Mouse (Mus musculus) midbrain, embryonic 15.5 days (tissue): Measurements from ENCODE around the gene Pigo. TPM values are rescaled to one million over a fixed set of nuclear protein-coding genes. Genes with fewer than 3 reads are reported as not detected.
A peak's percentile ranks its signal among the peaks of the same experiment; 100 is the strongest.

ENCODE experiments used
- ATAC-seq: fragments of 200-750 bp; cut with Nextera tagmentation; replicated peaks from 2 replicates; pipeline ENCODE4 v1.8.0; 2017; ENCODE audit warnings: moderate TSS enrichment
- H3K27ac ChIP-seq: fragments of 300-500 bp; sonication (generic); 2 replicates; pipeline ENCODE4 v1.5.1; 2015; ENCODE audit warnings: mild to moderate bottlenecking, inconsistent platforms
- H3K27me3 ChIP-seq: fragments of 300-500 bp; sonication (generic); replicated peaks from 2 replicates; pipeline ENCODE4 v1.6.1; 2015; ENCODE audit warnings: inconsistent platforms
- H3K36me3 ChIP-seq: fragments of 300-500 bp; sonication (generic); replicated peaks from 2 replicates; pipeline ENCODE4 v1.6.1; 2015; ENCODE audit warnings: inconsistent platforms
- H3K4me1 ChIP-seq: fragments of 300-500 bp; sonication (generic); 2 replicates; pipeline ENCODE4 v1.6.1; 2015; ENCODE audit warnings: inconsistent platforms
- H3K4me2 ChIP-seq: fragments of 300-500 bp; sonication (generic); 2 replicates; pipeline ENCODE4 v1.6.1; 2015; ENCODE audit warnings: inconsistent platforms, mild to moderate bottlenecking, moderate library complexity
- H3K4me3 ChIP-seq: fragments of 300-500 bp; sonication (generic); 2 replicates; pipeline ENCODE4 v1.5.1; 2015; ENCODE audit warnings: mild to moderate bottlenecking, inconsistent platforms
- H3K9ac ChIP-seq: fragments of 300-500 bp; sonication (generic); 2 replicates; pipeline ENCODE4 v1.6.1; 2015; ENCODE audit warnings: mild to moderate bottlenecking, inconsistent platforms
- H3K9me3 ChIP-seq: fragments of 300-500 bp; sonication (generic); 2 replicates; pipeline ENCODE4 v1.6.1; 2016; ENCODE audit warnings: inconsistent platforms
- WGBS: fragments of 180-500 bp; shearing (Covaris S2); methylation state at CpG from one replicate; pipeline ENCODE4 v1.1.7; 2015; ENCODE audit warnings: mixed read lengths; 5-methylcytosine and 5-hydroxymethylcytosine counted together
- polyA plus RNA-seq: library from polyadenylated mRNA; unstranded; fragments of >200 nt; fragmentation: Nextera tagmentation; extraction: Ambion mirVana; gene quantifications from 2 replicates; pipeline ENCODE4 v1.2.1, GENCODE M21; 2015

Pigo gene
- polyA plus RNA-seq, 1 experiment from 2014 or later, result 34.0 TPM

- no peaks in the 10 kb centered on the region for H3K36me3 ChIP-seq
- no peaks in the 10 kb centered on the region for H3K9me3 ChIP-seq
- H3K4me1 ChIP-seq, result peaks cover 35% of the 10 kb centered on the region
- peak within 1 kb of the TSS; percentile 63 for H3K9ac ChIP-seq
- peak; percentile 89 for ATAC-seq
- peak within 1 kb of the TSS; percentile 54 for H3K4me3 ChIP-seq
- peak within 1 kb of the TSS; percentile 81 for H3K4me2 ChIP-seq
- H3K27ac ChIP-seq, result peak within 1 kb of the TSS; percentile 90
- no peaks in the 10 kb centered on the region for H3K27me3 ChIP-seq
- WGBS, result under 1% methylated on average over 33 of the region's 33 CpGs
These were observed 20.2 kb upstream of the Pigo start, which contains the start of gene Fam214b for GRCm38 (mm10) chr4:43045659-43046302. Fam214b (minus strand) TSS chr4:43046220.

- Histone ChIP-seq H3K36me3 (no peaks in the 10 kb centered on the region), H3K9ac (peak overlapping the region; percentile 63), H3K4me3 (peak overlapping the region; percentile 54), H3K4me1 (peaks cover 39% of the 10 kb centered on the region), H3K4me2 (peak overlapping the region; percentile 81), H3K9me3 (no peaks in the 10 kb centered on the region), H3K27me3 (no peaks in the 10 kb centered on the region), H3K27ac (peak overlapping the region; percentile 90)
- ATAC-seq, result peak; percentile 22
- WGBS, result under 1% methylated on average over 13 of the region's 13 CpGs
These were observed 19.7 kb upstream of the Pigo start for GRCm38 (mm10) chr4:43045285-43045658.

DNA sequence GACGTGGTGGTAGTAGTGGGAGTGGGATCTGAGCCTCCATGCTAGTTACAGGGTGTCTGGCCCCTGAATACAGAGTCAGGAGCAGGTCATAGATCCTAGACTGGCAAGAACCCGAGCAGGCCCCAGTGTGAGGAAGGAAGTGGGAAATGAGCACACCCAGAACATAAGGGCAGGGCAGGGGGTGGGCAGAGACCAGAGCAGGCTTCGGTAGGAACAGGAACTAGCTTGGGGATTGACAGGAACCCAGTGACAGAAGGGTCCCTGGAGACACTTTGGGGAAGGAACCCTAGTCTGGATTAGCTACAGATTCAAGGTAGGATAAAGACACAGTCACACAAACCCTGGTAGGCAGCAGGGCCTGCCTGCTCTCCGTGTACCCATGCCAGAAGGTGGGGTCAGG, 19.1 kb upstream of the Pigo start:
- no peak for ATAC-seq
- Histone ChIP-seq H3K4me2 (peak overlapping the region; percentile 81), H3K9ac (peak overlapping the region; percentile 63), H3K27me3 (no peaks in the 10 kb centered on the region), H3K4me3 (peak overlapping the region; percentile 54), H3K4me1 (peaks cover 39% of the 10 kb centered on the region), H3K27ac (peak overlapping the region; percentile 90), H3K9me3 (no peaks in the 10 kb centered on the region), H3K36me3 (no peaks in the 10 kb centered on the region)
- 2% methylated on average over 4 of the region's 4 CpGs for WGBS

DNA sequence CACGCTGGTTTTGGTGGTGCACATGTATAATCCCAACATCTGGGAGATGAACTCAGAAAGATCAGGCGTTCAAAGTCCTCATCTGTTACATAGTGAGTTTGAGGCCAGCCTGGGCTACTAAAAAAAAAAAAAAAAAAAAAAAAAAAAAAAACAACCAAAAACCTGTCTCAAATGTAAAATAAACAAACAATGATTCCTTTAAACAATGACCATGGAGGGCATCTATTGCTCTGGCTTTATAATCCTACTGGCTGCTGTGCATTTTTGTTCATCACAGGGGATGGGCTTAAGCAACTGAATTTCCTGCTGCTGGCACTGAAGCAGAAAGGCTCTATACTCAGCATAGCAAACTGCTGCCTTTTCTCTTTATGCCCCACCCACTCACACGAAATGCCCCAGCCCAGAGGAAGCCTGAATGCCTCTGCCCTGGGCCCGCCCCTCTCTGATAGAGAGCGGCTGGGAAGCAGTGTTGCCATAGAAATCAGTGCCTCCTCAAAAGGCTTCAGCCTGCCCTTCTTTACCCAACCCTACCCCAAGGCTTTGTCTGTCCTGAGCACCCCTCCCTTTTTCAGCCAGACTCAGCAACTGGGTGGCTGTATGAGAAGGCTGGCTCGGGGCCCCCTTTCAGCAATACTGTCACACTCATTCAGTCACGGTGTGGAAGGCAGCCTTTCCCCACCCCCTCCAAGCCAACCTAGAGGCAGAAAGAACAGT, 18.2 kb upstream of the Pigo start:
- 5% methylated on average over 7 of the region's 7 CpGs for WGBS
- peak; percentile 48 for ATAC-seq
- Histone ChIP-seq H3K4me2 (peak overlapping the region; percentile 81), H3K4me3 (peak overlapping the region; percentile 54), H3K9ac (peak overlapping the region; percentile 63), H3K27ac (peak overlapping the region; percentile 90), H3K4me1 (peaks cover 45% of the 10 kb centered on the region), H3K36me3 (no peaks in the 10 kb centered on the region), H3K9me3 (no peaks in the 10 kb centered on the region), H3K27me3 (no peaks in the 10 kb centered on the region)

DNA sequence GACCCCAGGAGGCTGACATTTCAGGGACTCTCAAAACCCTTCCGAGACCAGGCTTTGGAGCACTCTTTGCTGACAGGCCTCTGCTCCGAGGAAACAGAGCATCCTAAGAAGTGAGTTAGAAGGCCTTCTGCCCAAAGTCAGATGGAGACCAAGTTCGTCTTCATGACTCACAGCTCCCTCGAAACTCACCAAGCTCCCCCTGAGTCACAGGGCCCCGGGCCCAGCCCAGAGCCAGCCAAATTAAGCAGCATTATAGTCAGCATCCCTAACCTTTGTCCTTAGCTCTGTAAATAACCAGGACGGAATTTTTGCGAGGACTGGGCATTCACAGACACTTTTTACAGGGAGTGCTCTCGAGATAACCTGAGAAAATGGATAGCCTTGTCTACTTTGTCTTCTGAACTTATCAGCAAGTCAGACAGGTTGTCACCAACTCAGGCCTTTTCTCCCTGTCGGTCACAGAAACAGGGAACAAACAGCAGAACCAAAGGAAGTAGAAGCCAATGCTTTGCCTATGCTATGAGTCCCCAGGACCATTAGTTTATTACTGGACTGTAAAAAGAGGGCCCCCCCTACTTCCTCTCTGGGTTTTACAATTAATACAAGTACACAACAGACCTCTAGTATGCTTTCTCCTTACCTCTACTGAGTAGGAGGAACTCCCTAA, 15.4 kb upstream of the Pigo start:
- WGBS, result 51% methylated on average over 9 of the region's 9 CpGs
- no peak overlapping the region for H3K9ac ChIP-seq
- H3K36me3 ChIP-seq, result peaks cover 8% of the 10 kb centered on the region
- H3K4me2 ChIP-seq, result peak overlapping the region; percentile 20; the same call in 1 of the 2 replicates
- H3K27ac ChIP-seq, result peak overlapping the region; percentile 46
- no peaks in the 10 kb centered on the region for H3K27me3 ChIP-seq
- H3K4me1 ChIP-seq, result peaks cover 54% of the 10 kb centered on the region
- ATAC-seq, result no peak
- no peak overlapping the region for H3K4me3 ChIP-seq
- no peaks in the 10 kb centered on the region for H3K9me3 ChIP-seq

DNA sequence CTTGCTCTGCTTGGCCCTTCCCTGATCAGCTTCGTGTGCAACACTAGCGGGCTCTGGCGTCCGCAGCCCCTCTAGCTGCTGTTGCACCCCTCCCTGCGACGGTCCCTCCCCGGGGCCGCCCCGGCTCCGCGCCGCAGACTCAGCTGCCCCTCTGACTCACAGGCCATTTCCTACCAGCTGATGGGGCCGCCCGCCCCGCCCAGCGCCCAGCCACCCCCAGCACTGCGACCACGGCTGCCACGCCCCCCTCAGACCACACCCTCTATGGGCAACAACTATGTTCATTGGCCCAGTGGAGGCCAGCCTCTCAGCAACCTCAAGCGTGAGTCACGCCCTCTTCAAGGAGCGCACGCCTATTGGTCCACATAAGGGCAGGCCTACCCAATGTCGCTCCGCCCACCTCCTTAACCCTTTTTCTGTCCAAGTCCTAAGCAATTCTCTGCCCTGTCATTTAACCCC, 14.5 kb upstream of the Pigo start:
- WGBS, result under 1% methylated on average over 25 of the region's 25 CpGs

GRCm38 (mm10) chr4:43039609-43040008, 14.0 kb upstream of the Pigo start:
- Histone ChIP-seq H3K9me3 (no peaks in the 10 kb centered on the region), H3K4me1 (peaks cover 48% of the 10 kb centered on the region), H3K4me3 (peak overlapping the region; percentile 76), H3K27me3 (no peaks in the 10 kb centered on the region), H3K4me2 (peak overlapping the region; percentile 62), H3K36me3 (peaks cover 21% of the 10 kb centered on the region), H3K27ac (peak overlapping the region; percentile 79), H3K9ac (peak overlapping the region; percentile 74)
- peak; percentile 38 for ATAC-seq
- 1% methylated on average over 11 of the region's 11 CpGs for WGBS

More for the DNA sequence above, 14.5 kb upstream of the Pigo start:
- peak overlapping the region; percentile 62 for H3K4me2 ChIP-seq
- peaks cover 53% of the 10 kb centered on the region for H3K4me1 ChIP-seq
- ATAC-seq, result peak; percentile 97
- peak overlapping the region; percentile 74 for H3K9ac ChIP-seq
- no peaks in the 10 kb centered on the region for H3K9me3 ChIP-seq
- peak overlapping the region; percentile 76 for H3K4me3 ChIP-seq
- no peaks in the 10 kb centered on the region for H3K27me3 ChIP-seq
- peaks cover 17% of the 10 kb centered on the region for H3K36me3 ChIP-seq
- H3K27ac ChIP-seq, result peak overlapping the region; percentile 79

GRCm38 (mm10) chr4:43038567-43039495, 13.2 kb upstream of the Pigo start:
- ATAC-seq, result no peak
- Histone ChIP-seq H3K36me3 (peaks cover 29% of the 10 kb centered on the region), H3K4me1 (peaks cover 40% of the 10 kb centered on the region)

DNA sequence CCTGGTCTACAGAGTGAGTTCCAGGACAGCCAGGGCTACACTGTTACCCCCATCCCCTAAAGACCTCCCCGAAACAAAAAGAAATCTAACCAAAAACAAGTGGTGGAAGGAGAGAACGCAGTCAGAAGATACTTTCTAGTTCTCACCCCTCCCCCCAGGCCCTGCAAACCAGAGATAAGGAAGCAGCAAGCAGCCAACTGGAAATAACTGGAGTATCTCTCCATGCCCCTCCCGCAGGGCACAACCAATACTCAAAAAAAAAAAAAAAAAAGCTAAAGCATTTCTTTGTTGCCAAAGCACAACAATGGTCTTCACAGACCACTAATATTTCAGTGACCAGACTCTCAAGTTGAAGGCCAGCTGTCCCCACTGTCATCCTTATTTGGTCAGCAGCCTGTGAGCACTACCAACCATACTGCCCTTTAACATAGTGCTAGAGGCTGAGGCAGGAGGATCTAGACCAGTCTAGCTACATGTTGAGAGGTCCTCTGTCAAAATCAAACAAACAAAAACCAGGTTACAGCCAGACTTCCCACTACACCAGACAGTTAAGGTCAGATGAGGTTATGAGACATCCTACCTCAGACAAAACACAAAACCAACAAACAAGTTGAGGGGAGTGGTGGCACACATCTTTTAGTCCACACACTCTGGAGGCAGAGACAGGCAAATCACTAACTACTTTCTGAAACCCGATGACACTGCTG, 12.4 kb upstream of the Pigo start:
- 71% methylated on average over 4 of the region's 4 CpGs for WGBS
- peak overlapping the region; percentile 62 for H3K4me2 ChIP-seq
- H3K36me3 ChIP-seq, result peaks cover 36% of the 10 kb centered on the region
- no peaks in the 10 kb centered on the region for H3K9me3 ChIP-seq
- H3K9ac ChIP-seq, result no peak overlapping the region
- H3K27me3 ChIP-seq, result no peaks in the 10 kb centered on the region
- no peak overlapping the region for H3K27ac ChIP-seq
- peaks cover 34% of the 10 kb centered on the region for H3K4me1 ChIP-seq
- peak overlapping the region; percentile 76; the same call in 1 of the 2 replicates for H3K4me3 ChIP-seq
- no peak for ATAC-seq

More at GRCm38 (mm10) chr4:43038567-43039495, 13.2 kb upstream of the Pigo start:
- Histone ChIP-seq H3K9me3 (no peaks in the 10 kb centered on the region), H3K4me3 (peak overlapping the region; percentile 76), H3K9ac (peak overlapping the region; percentile 74), H3K4me2 (peak overlapping the region; percentile 62), H3K27ac (peak overlapping the region; percentile 79), H3K27me3 (no peaks in the 10 kb centered on the region)
- WGBS, result 55% methylated on average over 15 of the region's 15 CpGs

GRCm38 (mm10) chr4:43036356-43036755, 10.7 kb upstream of the Pigo start:
- no peak overlapping the region for H3K9ac ChIP-seq
- no peak for ATAC-seq
- 89% methylated on average over 9 of the region's 10 CpGs for WGBS
- H3K9me3 ChIP-seq, result no peaks in the 10 kb centered on the region
- H3K27ac ChIP-seq, result no peak overlapping the region
- H3K4me1 ChIP-seq, result peaks cover 45% of the 10 kb centered on the region
- H3K4me2 ChIP-seq, result no peak overlapping the region
- peaks cover 36% of the 10 kb centered on the region for H3K36me3 ChIP-seq
- H3K27me3 ChIP-seq, result no peaks in the 10 kb centered on the region
- H3K4me3 ChIP-seq, result no peak overlapping the region

- no peak overlapping the region for H3K9ac ChIP-seq
- no peak overlapping the region for H3K4me3 ChIP-seq
- H3K27me3 ChIP-seq, result no peaks in the 10 kb centered on the region
- 92% methylated on average over 6 of the region's 6 CpGs for WGBS
- H3K4me1 ChIP-seq, result peaks cover 43% of the 10 kb centered on the region
- H3K36me3 ChIP-seq, result peaks cover 36% of the 10 kb centered on the region
- H3K4me2 ChIP-seq, result no peak overlapping the region
- H3K27ac ChIP-seq, result no peak overlapping the region
- ATAC-seq, result no peak
- H3K9me3 ChIP-seq, result no peaks in the 10 kb centered on the region
These were observed 10.2 kb upstream of the Pigo start for GRCm38 (mm10) chr4:43035851-43036250.
